Mouse (Mus musculus): ENCODE data around the gene Mrgprx2. TPM values are rescaled to one million over a fixed set of nuclear protein-coding genes. Genes with fewer than 3 reads are reported as not detected.
"Not testable (repeated sequence)": the region's sequence is repeated elsewhere in the genome, so short reads cannot be mapped to it uniquely, and the experiment has no call there.

Gene Mrgprx2
- polyA plus RNA-seq (2015; fragmentation: Nextera tagmentation; extraction: Ambion mirVana) = not detected in 2 replicates

- no peaks in the 10 kb centered on the region for H3K27me3 ChIP-seq (ENCODE audit: control insufficient read depth, insufficient read depth, low read depth, low read length)
- H3K4me3 ChIP-seq (ENCODE audit: low read depth, low read length) = no peak within 1 kb of the TSS
- no peak within 1 kb of the TSS for H3K9ac ChIP-seq (ENCODE audit: low read depth, low read length)
- H3K27ac ChIP-seq (ENCODE audit: low read length) = no peak within 1 kb of the TSS
- ATAC-seq (ENCODE audit: low read depth) = no peak
- no peak within 1 kb of the TSS for H3K4me2 ChIP-seq (ENCODE audit: low read depth, low read length)
- H3K9me3 ChIP-seq (replicated peaks; ENCODE audit: control insufficient read depth, low read length) = no peaks in the 10 kb centered on the region
- H3K36me3 ChIP-seq (ENCODE audit: control insufficient read depth, insufficient read depth) = no peaks in the 10 kb centered on the region
- no peaks in the 10 kb centered on the region for H3K4me1 ChIP-seq (ENCODE audit: control insufficient read depth, low read depth, low read length)
Measured at GRCm38 (mm10) chr7:48499221-48499620, at the start of gene Mrgprx2. TSS of gene Mrgprx2 (minus strand) at chr7:48499321.

DNA sequence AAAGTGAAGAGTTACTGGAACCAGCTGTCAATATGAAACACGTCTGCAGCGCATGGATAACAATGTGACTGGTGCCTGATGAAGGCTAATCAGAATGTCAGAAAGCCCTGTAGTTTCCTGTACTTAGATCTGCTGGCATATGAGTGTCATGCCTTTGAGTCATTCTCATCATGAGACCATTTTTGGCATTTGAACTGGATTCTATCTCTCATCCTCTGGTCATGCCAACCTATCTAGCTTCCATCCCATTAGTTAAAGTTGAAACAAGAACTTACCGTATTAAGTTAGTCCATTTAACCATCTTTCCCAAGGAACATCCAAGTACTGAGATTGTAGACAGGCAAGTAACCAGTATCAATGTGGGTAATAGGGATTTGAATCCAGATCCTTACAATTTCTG lies 42.9 kb downstream of the Mrgprx2 start, which contains the start of gene Mrgprb1:
Mrgprb1 (minus strand) TSS at position 101 of the 400 bp plus-strand sequence.
- 56% methylated on average over 3 of the region's 3 CpGs for WGBS (ENCODE audit: insufficient replicate concordance)

GRCm38 (mm10) chr7:48436581-48436980 lies 62.5 kb downstream of the Mrgprx2 start:
- Histone ChIP-seq H3K4me3 (ENCODE audit: low read depth, low read length) (no peak overlapping the region), H3K27me3 (ENCODE audit: control insufficient read depth, insufficient read depth, low read depth, low read length) (no peaks in the 10 kb centered on the region), H3K4me1 (ENCODE audit: control insufficient read depth, low read depth, low read length) (no peaks in the 10 kb centered on the region), H3K9me3 (replicated peaks; ENCODE audit: control insufficient read depth, low read length) (no peaks in the 10 kb centered on the region), H3K36me3 (ENCODE audit: control insufficient read depth, insufficient read depth) (no peaks in the 10 kb centered on the region), H3K4me2 (ENCODE audit: low read depth, low read length) (no peak overlapping the region), H3K9ac (ENCODE audit: low read depth, low read length) (no peak overlapping the region), H3K27ac (ENCODE audit: low read length) (no peak overlapping the region)
- ATAC-seq (ENCODE audit: low read depth) = no peak
- 32% methylated on average over 3 of the region's 3 CpGs for WGBS (ENCODE audit: insufficient replicate concordance)

More for the DNA sequence above, 42.9 kb downstream of the Mrgprx2 start, which contains the start of gene Mrgprb1:
- H3K27ac ChIP-seq (ENCODE audit: low read length) = no peak within 1 kb of the TSS
- H3K9me3 ChIP-seq (replicated peaks; ENCODE audit: control insufficient read depth, low read length) = no peaks in the 10 kb centered on the region
- no peak within 1 kb of the TSS for H3K4me3 ChIP-seq (ENCODE audit: low read depth, low read length)
- H3K4me1 ChIP-seq (ENCODE audit: control insufficient read depth, low read depth, low read length) = no peaks in the 10 kb centered on the region
- no peak for ATAC-seq (ENCODE audit: low read depth)
- no peaks in the 10 kb centered on the region for H3K36me3 ChIP-seq (ENCODE audit: control insufficient read depth, insufficient read depth)
- no peak within 1 kb of the TSS for H3K4me2 ChIP-seq (ENCODE audit: low read depth, low read length)
- H3K27me3 ChIP-seq (ENCODE audit: control insufficient read depth, insufficient read depth, low read depth, low read length) = no peaks in the 10 kb centered on the region
- H3K9ac ChIP-seq (ENCODE audit: low read depth, low read length) = no peak within 1 kb of the TSS

GRCm38 (mm10) chr7:48435936-48436335 lies 63.2 kb downstream of the Mrgprx2 start:
- H3K27ac ChIP-seq (ENCODE audit: low read length); ATAC-seq (ENCODE audit: low read depth): not testable (repeated sequence)
- 56% methylated on average over 3 of the region's 3 CpGs for WGBS (ENCODE audit: insufficient replicate concordance)

More at GRCm38 (mm10) chr7:48435936-48436335, 63.2 kb downstream of the Mrgprx2 start:
- not testable (repeated sequence) for H3K9ac ChIP-seq (ENCODE audit: low read depth, low read length); H3K9me3 ChIP-seq (replicated peaks; ENCODE audit: control insufficient read depth, low read length); H3K36me3 ChIP-seq (ENCODE audit: control insufficient read depth, insufficient read depth); H3K4me2 ChIP-seq (ENCODE audit: low read depth, low read length); H3K4me1 ChIP-seq (ENCODE audit: control insufficient read depth, low read depth, low read length); H3K27me3 ChIP-seq (ENCODE audit: control insufficient read depth, insufficient read depth, low read depth, low read length); H3K4me3 ChIP-seq (ENCODE audit: low read depth, low read length)

Other genes with a start within 250 kb of the Mrgprx2 start
- gene Mrgprb8, start 110.8 kb downstream of the Mrgprx2 start, polyA plus RNA-seq (2015; fragmentation: Nextera tagmentation; extraction: Ambion mirVana) = not detected in 2 replicates
- not detected in 2 replicates for gene Mrgprb1, start 43.0 kb downstream of the Mrgprx2 start, polyA plus RNA-seq (2015; fragmentation: Nextera tagmentation; extraction: Ambion mirVana)
- gene Mrgprb2, start 58.8 kb upstream of the Mrgprx2 start, polyA plus RNA-seq (2015; fragmentation: Nextera tagmentation; extraction: Ambion mirVana) = 0.05 TPM in 1 of 2 replicates, not detected in the other
- gene Mrgprb3, start 144.5 kb upstream of the Mrgprx2 start, polyA plus RNA-seq (2015; fragmentation: Nextera tagmentation; extraction: Ambion mirVana) = not detected in 2 replicates

Measured in liver, embryonic 16.5 days (tissue).